Mouse (Mus musculus) embryonic facial prominence, embryonic 12.5 days (tissue): ENCODE results near the gene Slc17a9. TPM values are rescaled to one million over a fixed set of nuclear protein-coding genes. Genes with fewer than 3 reads are reported as not detected.

ENCODE experiments used
- ATAC-seq: fragments of 200-750 bp; cut with Nextera tagmentation; 2 replicates; pipeline ENCODE4 v1.8.0; 2017; ENCODE audit not compliant: insufficient number of reproducible peaks, insufficient read depth, low FRiP score, low TSS enrichment
- H3K27ac ChIP-seq: fragments of 300-500 bp; sonication (generic); 2 replicates; pipeline ENCODE4 v1.5.1; 2016; ENCODE audit warnings: mild to moderate bottlenecking
- H3K27me3 ChIP-seq: fragments of 300-500 bp; sonication (generic); 2 replicates; pipeline ENCODE4 v1.6.1; 2016; ENCODE audit warnings: mild to moderate bottlenecking, moderate library complexity
- H3K36me3 ChIP-seq: fragments of 300-500 bp; sonication (generic); 2 replicates; pipeline ENCODE4 v1.6.1; 2016; ENCODE audit warnings: mild to moderate bottlenecking
- H3K4me1 ChIP-seq: fragments of 300-500 bp; sonication (generic); 2 replicates; pipeline ENCODE4 v1.6.1; 2016
- H3K4me2 ChIP-seq: fragments of 300-500 bp; sonication (generic); replicated peaks from 2 replicates; pipeline ENCODE4 v1.6.1; 2016; ENCODE audit warnings: mild to moderate bottlenecking, moderate library complexity
- H3K4me3 ChIP-seq: fragments of 300-500 bp; sonication (generic); 2 replicates; pipeline ENCODE4 v1.5.1; 2016; ENCODE audit warnings: mild to moderate bottlenecking
- H3K9ac ChIP-seq: fragments of 300-500 bp; sonication (generic); 2 replicates; pipeline ENCODE4 v1.6.1; 2016; ENCODE audit warnings: mild to moderate bottlenecking, moderate library complexity
- H3K9me3 ChIP-seq: fragments of 300-500 bp; sonication (generic); 2 replicates; pipeline ENCODE4 v1.6.1; 2016; ENCODE audit warnings: mild to moderate bottlenecking, moderate library complexity
- WGBS: fragments of 180-500 bp; shearing (Covaris S2); methylation state at CpG from one replicate; pipeline ENCODE4 v1.1.7; 2016; 5-methylcytosine and 5-hydroxymethylcytosine counted together
- polyA plus RNA-seq: library from polyadenylated mRNA; unstranded; fragments of >200 nt; fragmentation: Nextera tagmentation; extraction: Ambion mirVana; gene quantifications from 2 replicates; pipeline ENCODE4 v1.2.1, GENCODE M21; 2016

The Slc17a9 gene
- polyA plus RNA-seq, 1 experiment from 2014 or later, result 0.56 TPM

GRCm38 (mm10) chr2:180701767-180702621 lies 23.1 kb upstream of the Slc17a9 start:
- Histone ChIP-seq H3K27me3 (no peaks in the 10 kb centered on the region), H3K9ac (peak overlapping the region; percentile 96), H3K4me1 (peaks cover 25% of the 10 kb centered on the region), H3K4me3 (peak overlapping the region; percentile 89), H3K27ac (peak overlapping the region; percentile 95), H3K9me3 (no peaks in the 10 kb centered on the region), H3K4me2 (peak overlapping the region; percentile 94), H3K36me3 (no peaks in the 10 kb centered on the region)
- under 1% methylated on average over 66 of the region's 66 CpGs for WGBS
- peak; percentile 87 for ATAC-seq

GRCm38 (mm10) chr2:180702701-180703149 lies 22.3 kb upstream of the Slc17a9 start:
- no peak for ATAC-seq
- Histone ChIP-seq H3K36me3 (no peaks in the 10 kb centered on the region), H3K9me3 (no peaks in the 10 kb centered on the region), H3K9ac (peak overlapping the region; percentile 96), H3K4me1 (peaks cover 25% of the 10 kb centered on the region), H3K4me2 (peak overlapping the region; percentile 94), H3K27ac (peak overlapping the region; percentile 95), H3K4me3 (peak overlapping the region; percentile 89), H3K27me3 (no peaks in the 10 kb centered on the region)
- 21% methylated on average over 4 of the region's 4 CpGs for WGBS

- peaks cover 26% of the 10 kb centered on the region for H3K4me1 ChIP-seq
- H3K27ac ChIP-seq, result peak overlapping the region; percentile 95; the same call in 1 of the 2 replicates
- peak overlapping the region; percentile 94; the same call in 1 of the 2 replicates for H3K4me2 ChIP-seq
- no peaks in the 10 kb centered on the region for H3K9me3 ChIP-seq
- 66% methylated on average over 5 of the region's 5 CpGs for WGBS
- no peak for ATAC-seq
- H3K9ac ChIP-seq, result no peak overlapping the region
- no peaks in the 10 kb centered on the region for H3K36me3 ChIP-seq
- H3K27me3 ChIP-seq, result no peaks in the 10 kb centered on the region
- no peak overlapping the region for H3K4me3 ChIP-seq
Measured at GRCm38 (mm10) chr2:180703175-180703574, 21.9 kb upstream of the Slc17a9 start.

- no peaks in the 10 kb centered on the region for H3K27me3 ChIP-seq
- H3K36me3 ChIP-seq, result no peaks in the 10 kb centered on the region
- WGBS, result 77% methylated on average over 3 of the region's 3 CpGs
- no peak overlapping the region for H3K4me3 ChIP-seq
- H3K4me2 ChIP-seq, result no peak overlapping the region
- no peak overlapping the region for H3K27ac ChIP-seq
- H3K4me1 ChIP-seq, result peaks cover 32% of the 10 kb centered on the region
- ATAC-seq, result no peak
- no peaks in the 10 kb centered on the region for H3K9me3 ChIP-seq
- H3K9ac ChIP-seq, result no peak overlapping the region
Measured at GRCm38 (mm10) chr2:180703645-180704359, 21.3 kb upstream of the Slc17a9 start.

- Histone ChIP-seq H3K9ac (no peak overlapping the region), H3K4me1 (peaks cover 32% of the 10 kb centered on the region), H3K27ac (no peak overlapping the region), H3K36me3 (no peaks in the 10 kb centered on the region), H3K4me2 (no peak overlapping the region), H3K4me3 (no peak overlapping the region), H3K27me3 (no peaks in the 10 kb centered on the region), H3K9me3 (no peaks in the 10 kb centered on the region)
- no peak for ATAC-seq
- 90% methylated on average over 8 of the region's 8 CpGs for WGBS
Measured at GRCm38 (mm10) chr2:180704591-180704990, 20.5 kb upstream of the Slc17a9 start.

- no peak for ATAC-seq
- Histone ChIP-seq H3K4me3 (no peak overlapping the region), H3K36me3 (no peaks in the 10 kb centered on the region), H3K4me1 (peaks cover 28% of the 10 kb centered on the region), H3K4me2 (no peak overlapping the region), H3K27ac (no peak overlapping the region), H3K9ac (no peak overlapping the region), H3K27me3 (no peaks in the 10 kb centered on the region), H3K9me3 (no peaks in the 10 kb centered on the region)
- 87% methylated on average over 3 of the region's 3 CpGs for WGBS
Measured at GRCm38 (mm10) chr2:180705066-180705465, 20.0 kb upstream of the Slc17a9 start.

GRCm38 (mm10) chr2:180705975-180706374 lies 19.1 kb upstream of the Slc17a9 start:
- WGBS, result 91% methylated on average over 5 of the region's 5 CpGs
- H3K27ac ChIP-seq, result no peak overlapping the region
- no peak for ATAC-seq
- no peaks in the 10 kb centered on the region for H3K36me3 ChIP-seq
- H3K27me3 ChIP-seq, result no peaks in the 10 kb centered on the region
- H3K4me3 ChIP-seq, result no peak overlapping the region
- no peak overlapping the region for H3K9ac ChIP-seq
- H3K4me2 ChIP-seq, result no peak overlapping the region
- H3K9me3 ChIP-seq, result no peaks in the 10 kb centered on the region
- peaks cover 19% of the 10 kb centered on the region for H3K4me1 ChIP-seq

GRCm38 (mm10) chr2:180709023-180709922 lies 15.8 kb upstream of the Slc17a9 start:
- Histone ChIP-seq H3K4me1 (peaks cover 16% of the 10 kb centered on the region), H3K27ac (peak overlapping the region; percentile 85), H3K4me3 (peak overlapping the region; percentile 94), H3K27me3 (no peaks in the 10 kb centered on the region), H3K9me3 (no peaks in the 10 kb centered on the region), H3K36me3 (peaks cover 9% of the 10 kb centered on the region), H3K9ac (peak overlapping the region; percentile 99), H3K4me2 (peak overlapping the region; percentile 85)
- under 1% methylated on average over 39 of the region's 39 CpGs for whole genome bisulfite sequencing
- ATAC-seq, result peak; percentile 10; the same call in 1 of the 2 replicates

GRCm38 (mm10) chr2:180709923-180710272 lies 15.2 kb upstream of the Slc17a9 start, which contains the start of the genes Dido1 and Gid8:
TSS of gene Dido1 (minus strand) at chr2:180709999.
TSS of gene Gid8 (plus strand) at chr2:180710117.
- ATAC-seq, result peak; percentile 93
- H3K9ac ChIP-seq, result peak within 1 kb of the TSS; percentile 99
- H3K9me3 ChIP-seq, result no peaks in the 10 kb centered on the region
- peak within 1 kb of the TSS; percentile 94 for H3K4me3 ChIP-seq
- peaks cover 16% of the 10 kb centered on the region for H3K36me3 ChIP-seq
- H3K4me1 ChIP-seq, result peaks cover 16% of the 10 kb centered on the region
- no peaks in the 10 kb centered on the region for H3K27me3 ChIP-seq
- WGBS, result under 1% methylated on average over 36 of the region's 43 CpGs
- H3K4me2 ChIP-seq, result peak within 1 kb of the TSS; percentile 85
- peak within 1 kb of the TSS; percentile 85 for H3K27ac ChIP-seq

- Histone ChIP-seq H3K4me1 (peaks cover 16% of the 10 kb centered on the region), H3K4me2 (peak overlapping the region; percentile 61), H3K27ac (peak overlapping the region; percentile 85), H3K36me3 (peaks cover 16% of the 10 kb centered on the region), H3K27me3 (no peaks in the 10 kb centered on the region), H3K9ac (peak overlapping the region; percentile 99), H3K9me3 (no peaks in the 10 kb centered on the region), H3K4me3 (peak overlapping the region; percentile 94)
- 3% methylated on average over 63 of the region's 64 CpGs for WGBS
- no peak for ATAC-seq
Measured at GRCm38 (mm10) chr2:180710276-180711155, 14.5 kb upstream of the Slc17a9 start.
